Mouse (Mus musculus): Measurements from ENCODE around the gene Ptafr. TPM values are rescaled to one million over a fixed set of nuclear protein-coding genes. Genes with fewer than 3 reads are reported as not detected.

Ptafr gene
- polyA plus RNA-seq, 1 experiment: 91.0 TPM

DNA sequence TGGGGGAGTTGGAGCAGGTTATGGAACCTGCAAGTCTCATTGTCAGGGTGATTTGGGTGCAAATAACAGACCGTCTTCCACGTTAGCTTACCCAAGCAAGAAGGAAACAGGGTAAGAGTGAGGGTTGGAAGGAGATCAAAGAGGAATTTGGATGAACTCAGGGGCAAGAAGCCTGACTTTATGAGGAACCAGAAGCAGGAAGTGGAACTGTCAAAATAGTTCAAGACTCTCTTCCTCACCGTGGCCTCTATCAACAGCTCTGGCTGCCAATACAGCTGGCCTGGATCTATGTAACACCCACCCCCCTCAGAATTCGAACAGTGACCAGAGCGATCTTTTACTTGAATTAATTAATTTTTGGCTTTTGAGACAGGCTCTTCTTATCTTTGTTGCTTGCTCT is 41.9 kb downstream of the Ptafr start:
- H3K27ac ChIP-seq (ENCODE audit: insufficient read depth, low read depth, low read length): peak overlapping the region; percentile 97
- H3K4me3 ChIP-seq (ENCODE audit: insufficient read depth, low read length): no peak overlapping the region
- peaks cover 84% of the 10 kb centered on the region for H3K4me1 ChIP-seq (ENCODE audit: control insufficient read depth, insufficient read depth, low read length)
- no peak for TF ChIP-seq CTCF (IDR thresholded peaks at IDR 0.05; ENCODE audit: low read depth, low read length)
- no peak for TF ChIP-seq POLR2A (IDR thresholded peaks at IDR 0.05; ENCODE audit: borderline replicate concordance, low read depth, low read length)

DNA sequence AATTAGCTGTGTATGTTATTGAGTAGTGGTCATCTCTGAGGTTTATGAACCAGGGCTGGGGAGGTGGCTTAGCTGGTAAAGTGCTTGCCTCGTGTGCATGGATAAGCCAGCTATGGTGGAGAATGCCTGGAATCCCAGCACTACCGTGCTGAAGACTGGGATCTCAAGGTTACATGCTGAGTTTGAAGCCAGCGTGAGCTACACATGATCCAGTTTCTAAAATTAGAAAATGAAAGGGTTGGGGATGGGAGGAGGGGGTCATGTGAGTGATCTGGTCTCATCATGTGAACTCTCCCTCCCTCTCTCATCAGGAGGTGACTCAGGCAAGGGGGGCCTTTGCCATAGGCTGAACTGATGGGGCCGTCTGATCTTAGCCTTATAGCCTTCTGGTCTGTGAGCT is 44.3 kb downstream of the Ptafr start:
- H3K27ac ChIP-seq (ENCODE audit: insufficient read depth, low read depth, low read length): peak overlapping the region; percentile 99

DNA sequence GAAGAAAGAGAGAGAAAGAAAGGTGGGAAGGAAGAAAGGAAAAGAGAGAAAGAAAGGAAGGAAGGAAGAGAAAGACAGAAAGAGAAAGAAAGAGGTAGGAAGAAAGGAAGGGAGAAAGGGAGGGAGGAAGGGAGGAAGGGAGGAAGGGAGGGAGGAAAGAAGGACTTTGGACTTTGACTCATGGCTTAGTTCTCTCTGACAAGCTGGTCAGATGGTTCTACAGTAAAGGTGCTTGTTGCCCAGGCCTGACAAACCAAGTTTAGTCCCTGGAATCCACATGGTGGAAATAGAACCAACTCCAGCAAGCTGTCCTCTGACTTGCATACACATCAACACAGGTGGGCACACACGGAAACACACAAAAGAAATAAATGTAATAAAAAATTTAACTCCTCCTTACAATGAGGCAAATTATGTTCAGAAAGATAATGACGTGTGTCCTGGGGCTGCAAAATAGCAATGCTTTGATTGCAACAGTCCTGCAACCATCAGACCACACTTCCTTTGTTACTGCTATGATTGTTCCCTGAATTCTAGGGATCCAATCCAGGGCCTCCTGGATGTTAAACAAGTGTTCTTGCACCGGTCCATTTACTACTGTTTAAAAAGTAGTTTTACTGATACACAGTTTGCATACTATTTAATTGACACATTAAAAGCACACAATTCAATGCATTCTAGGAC is 46.6 kb downstream of the Ptafr start:
- peaks cover 59% of the 10 kb centered on the region for H3K4me1 ChIP-seq (ENCODE audit: control insufficient read depth, insufficient read depth, low read length)
- TF ChIP-seq POLR2A (IDR thresholded peaks at IDR 0.05; ENCODE audit: borderline replicate concordance, low read depth, low read length) (no peak), CTCF (IDR thresholded peaks at IDR 0.05; ENCODE audit: low read depth, low read length) (no peak)
- peak overlapping the region; percentile 83 for H3K27ac ChIP-seq (ENCODE audit: insufficient read depth, low read depth, low read length)
- H3K4me3 ChIP-seq (ENCODE audit: insufficient read depth, low read length): no peak overlapping the region

More for the DNA sequence above, 44.3 kb downstream of the Ptafr start:
- TF ChIP-seq CTCF (IDR thresholded peaks at IDR 0.05; ENCODE audit: low read depth, low read length) (no peak), POLR2A (IDR thresholded peaks at IDR 0.05; ENCODE audit: borderline replicate concordance, low read depth, low read length) (no peak)
- Histone ChIP-seq H3K4me1 (ENCODE audit: control insufficient read depth, insufficient read depth, low read length) (peaks cover 76% of the 10 kb centered on the region), H3K4me3 (ENCODE audit: insufficient read depth, low read length) (no peak overlapping the region)

GRCm38 (mm10) chr4:132611320-132611719 is 47.5 kb downstream of the Ptafr start:
- H3K4me1 ChIP-seq (ENCODE audit: control insufficient read depth, insufficient read depth, low read length): peaks cover 53% of the 10 kb centered on the region
- no peak overlapping the region; the same call in 1 of the 2 replicates for H3K4me3 ChIP-seq (ENCODE audit: insufficient read depth, low read length)
- H3K27ac ChIP-seq (ENCODE audit: insufficient read depth, low read depth, low read length): peak overlapping the region; percentile 83
- no peak for TF ChIP-seq CTCF (IDR thresholded peaks at IDR 0.05; ENCODE audit: low read depth, low read length)
- TF ChIP-seq POLR2A (IDR thresholded peaks at IDR 0.05; ENCODE audit: borderline replicate concordance, low read depth, low read length): no peak

DNA sequence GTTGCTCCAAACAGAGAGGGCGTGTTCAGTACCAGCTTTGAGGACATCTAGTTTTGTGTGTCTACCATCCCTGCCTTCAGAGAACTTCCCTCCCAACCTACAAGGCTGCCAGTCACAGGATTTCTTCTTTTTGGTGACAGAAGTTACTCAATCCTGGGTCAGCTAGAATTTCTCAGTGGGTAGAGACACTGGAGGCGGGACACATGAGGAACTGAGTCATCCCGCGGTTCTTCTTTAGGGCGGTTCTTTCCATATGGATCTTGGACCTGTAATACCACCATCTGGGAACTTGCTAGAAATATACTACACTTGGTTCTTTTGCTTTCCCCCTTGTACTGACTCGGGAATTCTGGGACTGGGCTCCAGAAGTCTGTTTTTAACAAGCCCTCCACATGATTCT is 54.0 kb downstream of the Ptafr start:
- no peak overlapping the region for H3K4me3 ChIP-seq (ENCODE audit: insufficient read depth, low read length)
- peak overlapping the region; percentile 97 for H3K27ac ChIP-seq (ENCODE audit: insufficient read depth, low read depth, low read length)
- peaks cover 47% of the 10 kb centered on the region for H3K4me1 ChIP-seq (ENCODE audit: control insufficient read depth, insufficient read depth, low read length)
- TF ChIP-seq CTCF (IDR thresholded peaks at IDR 0.05; ENCODE audit: low read depth, low read length): no peak
- TF ChIP-seq POLR2A (IDR thresholded peaks at IDR 0.05; ENCODE audit: borderline replicate concordance, low read depth, low read length): no peak

- Histone ChIP-seq H3K27ac (ENCODE audit: insufficient read depth, low read depth, low read length) (peak overlapping the region; percentile 93), H3K4me1 (ENCODE audit: control insufficient read depth, insufficient read depth, low read length) (peaks cover 51% of the 10 kb centered on the region), H3K4me3 (ENCODE audit: insufficient read depth, low read length) (no peak overlapping the region)
- TF ChIP-seq POLR2A (IDR thresholded peaks at IDR 0.05; ENCODE audit: borderline replicate concordance, low read depth, low read length) (no peak), CTCF (IDR thresholded peaks at IDR 0.05; ENCODE audit: low read depth, low read length) (no peak)
These were observed 55.0 kb downstream of the Ptafr start for GRCm38 (mm10) chr4:132618850-132619375.

DNA sequence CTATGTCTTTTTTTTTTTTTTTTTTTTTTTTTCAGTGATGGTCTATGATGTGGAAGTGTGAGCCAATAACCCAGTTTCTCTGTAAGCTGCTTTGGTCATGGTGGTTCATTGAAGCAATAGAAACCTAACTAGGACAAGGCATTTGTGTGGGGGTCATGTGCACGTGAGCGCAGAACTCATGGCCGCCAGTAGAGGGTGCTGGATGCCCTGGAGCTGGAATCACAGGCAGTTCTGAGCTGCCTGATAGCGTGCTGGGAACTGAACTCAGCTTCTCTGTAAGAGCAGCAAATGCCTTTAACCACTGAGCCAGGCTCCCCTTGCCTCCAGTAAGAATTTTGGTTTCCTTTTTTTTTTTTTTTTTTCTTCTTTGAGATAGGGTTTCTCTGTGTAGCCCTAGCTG is 56.3 kb downstream of the Ptafr start:
- peaks cover 56% of the 10 kb centered on the region for H3K4me1 ChIP-seq (ENCODE audit: control insufficient read depth, insufficient read depth, low read length)
- H3K4me3 ChIP-seq (ENCODE audit: insufficient read depth, low read length): no peak overlapping the region
- peak overlapping the region; percentile 36; the same call in 1 of the 2 replicates for H3K27ac ChIP-seq (ENCODE audit: insufficient read depth, low read depth, low read length)
- TF ChIP-seq CTCF (IDR thresholded peaks at IDR 0.05; ENCODE audit: low read depth, low read length): no peak
- no peak for TF ChIP-seq POLR2A (IDR thresholded peaks at IDR 0.05; ENCODE audit: borderline replicate concordance, low read depth, low read length)

- peak overlapping the region; percentile 76 for H3K27ac ChIP-seq (ENCODE audit: insufficient read depth, low read depth, low read length)
- H3K4me3 ChIP-seq (ENCODE audit: insufficient read depth, low read length): no peak overlapping the region
- H3K4me1 ChIP-seq (ENCODE audit: control insufficient read depth, insufficient read depth, low read length): peaks cover 56% of the 10 kb centered on the region
- TF ChIP-seq CTCF (IDR thresholded peaks at IDR 0.05; ENCODE audit: low read depth, low read length) (no peak), POLR2A (IDR thresholded peaks at IDR 0.05; ENCODE audit: borderline replicate concordance, low read depth, low read length) (no peak)
These were observed 57.6 kb downstream of the Ptafr start for GRCm38 (mm10) chr4:132621287-132622068.

DNA sequence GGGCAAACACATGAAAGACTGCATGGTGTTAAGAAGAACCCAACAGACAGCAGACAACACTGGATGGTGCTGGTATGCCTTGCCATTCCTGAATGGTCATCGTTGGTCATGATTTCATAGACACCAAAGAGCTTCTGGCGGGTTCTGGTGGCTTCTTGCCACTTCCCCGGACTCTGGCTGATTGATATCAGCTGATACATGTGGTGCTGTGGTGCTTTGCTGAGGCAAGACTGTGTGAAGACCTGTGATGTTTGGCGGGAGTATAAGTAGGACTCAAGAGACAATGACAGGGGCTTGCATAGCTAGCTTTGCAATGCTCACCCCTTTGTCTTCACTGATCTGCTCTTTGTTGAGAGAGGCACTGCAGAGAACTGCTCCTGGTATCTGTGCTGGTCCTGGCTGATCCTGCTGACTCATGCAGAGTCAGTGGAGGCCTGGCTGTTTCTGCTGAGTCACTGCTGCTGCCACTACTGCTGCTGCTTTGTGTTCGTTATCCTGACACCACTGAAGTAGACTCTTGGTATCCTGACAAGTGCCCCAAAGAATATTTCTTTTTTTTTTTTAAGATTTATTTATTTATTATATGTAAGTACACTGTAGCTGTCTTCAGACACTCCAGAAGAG is 60.3 kb downstream of the Ptafr start:
- TF ChIP-seq POLR2A (IDR thresholded peaks at IDR 0.05; ENCODE audit: borderline replicate concordance, low read depth, low read length) (no peak), CTCF (IDR thresholded peaks at IDR 0.05; ENCODE audit: low read depth, low read length) (no peak)
- Histone ChIP-seq H3K4me1 (ENCODE audit: control insufficient read depth, insufficient read depth, low read length) (peaks cover 37% of the 10 kb centered on the region), H3K27ac (ENCODE audit: insufficient read depth, low read depth, low read length) (peak overlapping the region; percentile 47), H3K4me3 (ENCODE audit: insufficient read depth, low read length) (no peak overlapping the region)
